Mouse (Mus musculus): Measurements from ENCODE around the gene Gm20388. TPM values are rescaled to one million over a fixed set of nuclear protein-coding genes. Genes with fewer than 3 reads are reported as not detected.
A peak's percentile ranks its signal among the peaks of the same experiment; 100 is the strongest.

Gene Gm20388
- polyA plus RNA-seq, 1 experiment from 2014 or later, result 3.6 TPM

GRCm38 (mm10) chr8:122547815-122548214 lies 2637.2 kb downstream of the Gm20388 start:
- peaks cover 69% of the 10 kb centered on the region for H3K4me1 ChIP-seq
- H3K27ac ChIP-seq (replicated peaks), result peak overlapping the region; percentile 66
- 34% methylated on average over 5 of the region's 5 CpGs for WGBS
- H3K27me3 ChIP-seq (replicated peaks; ENCODE audit: low read depth, poor library complexity, severe bottlenecking), result peaks cover 30% of the 10 kb centered on the region
- H3K36me3 ChIP-seq (replicated peaks), result peaks cover 12% of the 10 kb centered on the region
- peak overlapping the region; percentile 16; the same call in 1 of the 2 replicates for H3K4me3 ChIP-seq
- DNase-seq (ENCODE audit: low spot score), result no peak
- no peaks in the 10 kb centered on the region for H3K9me3 ChIP-seq

DNA sequence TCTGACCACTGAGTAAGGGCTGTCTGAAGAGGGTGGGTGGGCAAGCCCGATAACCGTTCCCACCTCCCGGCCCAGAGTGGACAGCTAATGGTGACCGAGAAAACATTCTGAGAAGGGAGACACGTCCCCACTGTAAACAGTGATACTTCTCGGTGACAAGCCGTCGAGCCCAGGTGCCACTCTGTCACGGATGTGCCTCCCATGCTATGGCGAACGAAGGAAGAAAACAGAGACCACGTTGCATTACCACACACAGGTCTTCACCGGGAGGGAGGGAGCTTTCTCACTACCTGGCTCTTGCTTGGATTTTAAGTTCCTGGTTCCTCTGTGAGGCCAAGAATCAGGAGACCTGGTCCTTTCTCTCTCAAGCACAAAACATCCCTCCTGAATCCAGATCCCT lies 2637.7 kb downstream of the Gm20388 start:
- Histone ChIP-seq H3K36me3 (replicated peaks) (peaks cover 7% of the 10 kb centered on the region), H3K27me3 (replicated peaks; ENCODE audit: low read depth, poor library complexity, severe bottlenecking) (peaks cover 30% of the 10 kb centered on the region), H3K4me1 (peaks cover 66% of the 10 kb centered on the region), H3K4me3 (peak overlapping the region; percentile 16; the same call in 1 of the 2 replicates), H3K27ac (replicated peaks) (no peak overlapping the region), H3K9me3 (no peaks in the 10 kb centered on the region)
- WGBS, result 80% methylated on average over 13 of the region's 13 CpGs
- DNase-seq (ENCODE audit: low spot score), result no peak

DNA sequence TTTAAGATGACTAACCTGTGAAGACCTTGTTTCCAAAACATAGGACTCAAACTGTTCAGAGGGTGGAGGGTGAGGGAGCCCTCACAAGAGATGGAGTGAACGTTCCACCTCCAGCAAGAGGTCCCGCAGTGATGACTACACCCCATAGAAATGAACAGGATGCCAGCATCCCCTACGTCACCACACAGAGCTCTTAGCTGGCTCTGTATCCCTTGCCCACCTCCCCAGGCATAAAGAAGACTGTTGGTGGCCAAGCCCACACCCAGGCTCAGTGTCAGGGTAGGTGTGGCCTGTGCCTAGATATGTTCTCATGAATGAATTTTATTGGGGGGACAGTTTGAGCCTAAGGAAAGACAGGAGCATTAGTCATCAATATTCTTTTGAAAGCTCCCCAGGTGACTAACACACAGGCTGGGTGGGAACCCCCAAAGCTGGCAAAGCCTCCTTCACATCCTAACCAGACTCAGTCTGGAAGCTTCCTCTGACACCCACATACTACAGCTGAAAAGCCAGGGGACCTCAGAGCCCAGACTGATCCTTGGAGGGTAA lies 2638.3 kb downstream of the Gm20388 start:
- Histone ChIP-seq H3K4me1 (peaks cover 64% of the 10 kb centered on the region), H3K27ac (replicated peaks) (no peak overlapping the region), H3K9me3 (no peaks in the 10 kb centered on the region), H3K27me3 (replicated peaks; ENCODE audit: low read depth, poor library complexity, severe bottlenecking) (peaks cover 30% of the 10 kb centered on the region), H3K36me3 (replicated peaks) (0 out of 2 replicates have a peak, but pooled peaks cover 4% of the 10 kb centered on the region), H3K4me3 (peak overlapping the region; percentile 16; the same call in 1 of the 2 replicates)
- DNase-seq (ENCODE audit: low spot score), result no peak
- WGBS, result 85% methylated on average over 3 of the region's 3 CpGs

DNA sequence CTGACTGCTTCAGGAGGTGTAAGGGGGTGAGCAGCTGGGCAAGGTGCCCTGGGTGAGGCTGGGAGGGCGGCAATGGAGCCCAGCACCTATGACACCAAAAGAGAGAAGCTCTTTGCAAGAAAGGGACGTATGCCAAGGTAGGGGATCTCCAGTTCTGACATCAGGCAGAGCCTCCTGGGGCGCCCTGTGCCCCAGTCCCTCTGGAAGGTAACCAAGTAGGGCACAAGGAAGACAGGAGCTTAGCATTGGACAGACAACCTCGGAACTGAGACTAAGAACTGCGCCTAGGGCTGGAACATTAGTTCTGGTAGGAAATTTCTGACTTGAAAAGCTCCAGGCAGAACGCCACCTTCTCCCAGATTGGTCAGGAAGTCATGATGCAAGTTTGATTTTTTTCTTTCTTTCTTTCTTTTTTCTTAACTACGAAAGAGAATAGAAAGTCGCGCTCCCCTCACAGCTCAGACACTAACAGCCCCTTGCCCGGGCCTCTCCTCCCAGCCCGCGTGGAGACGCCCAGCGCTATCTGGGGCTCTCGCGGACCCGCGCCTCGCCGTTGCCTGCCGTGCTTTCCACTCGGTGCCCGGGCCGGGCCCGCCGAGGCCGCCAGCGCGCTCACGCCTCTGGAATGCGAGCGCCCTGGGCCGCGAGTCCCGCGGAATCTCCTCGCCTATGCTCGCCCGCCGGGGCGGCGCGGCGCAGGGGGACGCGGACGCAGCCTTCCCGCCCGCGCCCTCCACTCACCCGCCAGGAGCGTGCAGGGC lies 2639.8 kb downstream of the Gm20388 start:
- Histone ChIP-seq H3K9me3 (no peaks in the 10 kb centered on the region), H3K36me3 (replicated peaks) (no peaks in the 10 kb centered on the region), H3K27ac (replicated peaks) (peak overlapping the region; percentile 92), H3K27me3 (replicated peaks; ENCODE audit: low read depth, poor library complexity, severe bottlenecking) (peaks cover 30% of the 10 kb centered on the region), H3K4me1 (peaks cover 58% of the 10 kb centered on the region), H3K4me3 (peak overlapping the region; percentile 69)
- peak; percentile 79 for DNase-seq (ENCODE audit: low spot score)
- 3% methylated on average over 52 of the region's 52 CpGs for WGBS

- H3K4me1 ChIP-seq, result peaks cover 58% of the 10 kb centered on the region
- H3K9me3 ChIP-seq, result no peaks in the 10 kb centered on the region
- H3K27me3 ChIP-seq (replicated peaks; ENCODE audit: low read depth, poor library complexity, severe bottlenecking), result peaks cover 30% of the 10 kb centered on the region
- DNase-seq (ENCODE audit: low spot score), result peak; percentile 82
- peak overlapping the region; percentile 69 for H3K4me3 ChIP-seq
- under 1% methylated on average over 43 of the region's 43 CpGs for WGBS
- H3K27ac ChIP-seq (replicated peaks), result peak overlapping the region; percentile 92
- H3K36me3 ChIP-seq (replicated peaks), result no peaks in the 10 kb centered on the region
These were observed 2640.3 kb downstream of the Gm20388 start for GRCm38 (mm10) chr8:122550995-122551264.

GRCm38 (mm10) chr8:122551265-122552051 lies 2640.8 kb downstream of the Gm20388 start, which contains the start of gene Piezo1:
TSS of gene Piezo1 (minus strand) at chr8:122551329.
- H3K9me3 ChIP-seq, result no peaks in the 10 kb centered on the region
- peaks cover 30% of the 10 kb centered on the region for H3K27me3 ChIP-seq (replicated peaks; ENCODE audit: low read depth, poor library complexity, severe bottlenecking)
- DNase-seq (ENCODE audit: low spot score), result peak; percentile 89
- H3K27ac ChIP-seq (replicated peaks), result peak within 1 kb of the TSS; percentile 92
- no peaks in the 10 kb centered on the region for H3K36me3 ChIP-seq (replicated peaks)
- WGBS, result 10% methylated on average over 56 of the region's 56 CpGs
- peak within 1 kb of the TSS; percentile 69 for H3K4me3 ChIP-seq
- peaks cover 56% of the 10 kb centered on the region for H3K4me1 ChIP-seq

DNA sequence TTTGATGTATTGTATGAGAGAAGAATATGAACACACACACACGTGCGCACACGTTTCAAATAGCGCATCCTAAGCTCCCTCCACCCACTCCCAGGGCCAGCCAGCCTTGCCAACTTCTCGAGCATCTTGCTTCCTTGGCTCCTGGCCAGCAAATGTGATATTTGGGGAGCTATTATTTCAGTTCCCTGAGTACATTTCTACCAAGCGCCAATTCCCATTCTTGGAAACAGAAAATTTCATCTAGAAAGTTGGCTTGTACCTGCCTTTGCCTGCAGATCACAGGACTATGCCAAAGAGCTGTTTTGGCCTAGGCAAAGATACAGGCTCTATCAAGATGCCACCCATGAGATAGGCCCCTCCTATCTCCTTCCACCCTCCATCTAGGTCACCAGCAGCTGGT lies 2644.1 kb downstream of the Gm20388 start:
- Histone ChIP-seq H3K27me3 (replicated peaks; ENCODE audit: low read depth, poor library complexity, severe bottlenecking) (peaks cover 18% of the 10 kb centered on the region), H3K4me3 (no peak overlapping the region), H3K36me3 (replicated peaks) (no peaks in the 10 kb centered on the region), H3K4me1 (peaks cover 46% of the 10 kb centered on the region), H3K9me3 (no peaks in the 10 kb centered on the region), H3K27ac (replicated peaks) (no peak overlapping the region)
- no peak for DNase-seq (ENCODE audit: low spot score)
- WGBS, result 88% methylated on average over 6 of the region's 6 CpGs

- Histone ChIP-seq H3K27me3 (replicated peaks; ENCODE audit: low read depth, poor library complexity, severe bottlenecking) (peaks cover 3% of the 10 kb centered on the region), H3K4me1 (peaks cover 31% of the 10 kb centered on the region), H3K27ac (replicated peaks) (peak overlapping the region; percentile 74), H3K9me3 (no peaks in the 10 kb centered on the region), H3K4me3 (no peak overlapping the region), H3K36me3 (replicated peaks) (no peaks in the 10 kb centered on the region)
- WGBS, result 65% methylated on average over 12 of the region's 12 CpGs
- DNase-seq (ENCODE audit: low spot score), result no peak
These were observed 2645.7 kb downstream of the Gm20388 start for GRCm38 (mm10) chr8:122556030-122557009.

DNA sequence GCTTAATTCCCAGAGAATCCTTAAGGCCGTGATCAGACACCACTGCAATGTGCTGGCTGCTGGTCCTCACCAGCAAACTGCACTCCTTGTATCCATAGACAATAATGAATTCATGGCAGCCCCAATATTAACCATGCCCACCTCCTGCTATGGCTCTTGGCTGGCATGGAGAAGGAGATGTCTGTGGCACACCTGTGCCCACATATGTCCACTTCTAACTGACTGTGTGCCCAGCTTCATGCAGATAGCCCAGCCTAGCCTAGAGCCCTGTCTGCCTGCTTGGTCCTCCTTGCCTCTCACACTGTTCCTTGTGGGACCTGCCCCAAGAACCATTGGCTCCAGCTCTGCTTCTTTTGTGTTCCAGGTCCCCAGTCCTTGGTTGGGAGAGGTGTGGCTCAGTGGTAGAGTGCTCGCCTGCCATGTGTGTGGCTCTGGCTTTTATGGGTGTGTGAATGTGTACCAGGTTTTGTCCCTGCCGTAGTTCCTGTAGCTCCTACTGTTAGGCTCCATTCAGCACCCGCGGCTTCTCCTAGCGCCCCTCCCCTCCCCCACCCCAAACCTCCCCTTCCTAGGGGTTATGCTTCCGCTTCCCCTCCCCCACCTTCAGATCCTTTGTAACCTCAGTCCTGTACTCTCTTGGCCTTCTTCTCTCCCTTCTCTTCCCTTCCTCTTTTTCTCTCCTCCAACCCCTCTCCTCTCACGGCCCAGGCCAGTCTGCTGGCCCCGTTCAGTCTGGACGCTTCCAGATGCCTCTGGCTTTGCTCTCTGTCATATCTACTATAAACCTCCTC lies 2646.8 kb downstream of the Gm20388 start:
- Histone ChIP-seq H3K4me3 (no peak overlapping the region), H3K36me3 (replicated peaks) (no peaks in the 10 kb centered on the region), H3K4me1 (peaks cover 27% of the 10 kb centered on the region), H3K9me3 (no peaks in the 10 kb centered on the region), H3K27me3 (replicated peaks; ENCODE audit: low read depth, poor library complexity, severe bottlenecking) (no peaks in the 10 kb centered on the region), H3K27ac (replicated peaks) (peak overlapping the region; percentile 74)
- 48% methylated on average over 10 of the region's 10 CpGs for WGBS
- peak; percentile 38 for DNase-seq (ENCODE audit: low spot score)

DNA sequence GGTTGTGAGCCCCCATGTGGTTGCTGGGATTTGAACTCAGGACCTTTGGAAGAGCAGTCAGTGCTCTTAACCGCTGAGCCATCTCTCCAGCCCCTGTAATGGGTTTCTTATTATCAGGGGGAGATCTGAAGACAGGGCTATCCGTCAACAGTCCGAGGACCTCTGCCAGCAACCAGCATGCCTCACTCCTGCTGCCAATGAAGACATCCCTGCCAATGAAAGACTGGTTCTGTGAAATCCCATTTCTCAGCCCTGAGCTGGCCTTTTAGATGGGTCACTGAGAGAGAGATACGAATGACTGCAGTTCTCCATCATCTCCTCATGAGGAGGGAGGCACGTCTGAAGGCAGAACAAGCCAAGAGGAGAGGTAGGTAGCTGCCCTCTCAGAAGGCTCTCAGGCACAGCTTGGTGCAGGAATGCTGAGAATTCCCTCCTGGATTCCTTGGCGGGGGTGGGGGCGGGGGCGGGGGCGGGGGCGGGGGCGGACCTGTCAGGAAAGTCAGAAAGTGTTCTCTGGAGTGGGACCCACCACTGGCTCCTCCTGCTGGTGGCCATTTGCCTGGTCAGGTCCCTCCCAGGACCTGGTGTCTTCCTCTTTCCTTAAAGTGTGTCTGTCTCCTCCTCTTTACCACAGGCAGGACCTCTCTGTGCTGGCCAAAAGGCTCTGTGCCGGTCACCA lies 2648.2 kb downstream of the Gm20388 start:
- 14% methylated on average over 12 of the region's 12 CpGs for WGBS
- Histone ChIP-seq H3K4me1 (peaks cover 27% of the 10 kb centered on the region), H3K27ac (replicated peaks) (peak overlapping the region; percentile 60), H3K9me3 (no peaks in the 10 kb centered on the region), H3K27me3 (replicated peaks; ENCODE audit: low read depth, poor library complexity, severe bottlenecking) (no peaks in the 10 kb centered on the region), H3K36me3 (replicated peaks) (no peaks in the 10 kb centered on the region), H3K4me3 (peak overlapping the region; percentile 25; the same call in 1 of the 2 replicates)
- peak; percentile 69 for DNase-seq (ENCODE audit: low spot score)

DNA sequence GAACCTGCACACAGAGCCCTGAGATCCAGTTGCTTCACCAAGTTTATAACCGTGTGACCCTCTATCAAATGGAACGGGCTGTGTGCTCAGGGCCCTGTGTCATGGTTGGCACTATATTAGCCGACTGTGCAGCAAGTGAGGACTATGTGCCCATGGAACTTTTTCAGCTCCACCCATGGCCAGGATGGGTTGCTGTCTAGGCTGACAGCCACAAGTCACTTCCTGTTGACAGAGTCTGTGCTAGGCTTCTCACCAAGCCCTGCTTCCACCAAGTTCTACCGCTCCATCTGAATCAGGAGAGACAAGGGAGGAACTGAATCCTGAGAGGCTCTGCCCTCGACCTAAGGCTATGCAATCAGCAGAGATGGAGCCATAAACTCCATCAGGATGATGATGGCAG lies 2650.6 kb downstream of the Gm20388 start:
- WGBS, result 82% methylated on average over 5 of the region's 5 CpGs

More for the DNA sequence above, 2650.6 kb downstream of the Gm20388 start:
- Histone ChIP-seq H3K4me1 (peaks cover 26% of the 10 kb centered on the region), H3K27ac (replicated peaks) (no peak overlapping the region), H3K9me3 (no peaks in the 10 kb centered on the region), H3K4me3 (no peak overlapping the region), H3K36me3 (replicated peaks) (peaks cover 8% of the 10 kb centered on the region), H3K27me3 (replicated peaks; ENCODE audit: low read depth, poor library complexity, severe bottlenecking) (no peaks in the 10 kb centered on the region)
- no peak for DNase-seq (ENCODE audit: low spot score)

Data from embryonic facial prominence, embryonic 10.5 days (tissue).